Mouse (Mus musculus): ENCODE data around the gene Iqgap2.

GRCm38 (mm10) chr13:95742881-95743466 lies 148.7 kb downstream of the Iqgap2 start:
- no peak for TF ChIP-seq FLI1 (IDR thresholded peaks at IDR 0.05; ENCODE audit: low read length)
- no peak for TF ChIP-seq GATA1 (IDR thresholded peaks at IDR 0.05; ENCODE audit: borderline replicate concordance, low read length)

All from megakaryocyte, embryonic 14.5 days (primary cell).